Mouse (Mus musculus): Measurements from ENCODE around the gene Arrdc2.

Gene Arrdc2

DNA sequence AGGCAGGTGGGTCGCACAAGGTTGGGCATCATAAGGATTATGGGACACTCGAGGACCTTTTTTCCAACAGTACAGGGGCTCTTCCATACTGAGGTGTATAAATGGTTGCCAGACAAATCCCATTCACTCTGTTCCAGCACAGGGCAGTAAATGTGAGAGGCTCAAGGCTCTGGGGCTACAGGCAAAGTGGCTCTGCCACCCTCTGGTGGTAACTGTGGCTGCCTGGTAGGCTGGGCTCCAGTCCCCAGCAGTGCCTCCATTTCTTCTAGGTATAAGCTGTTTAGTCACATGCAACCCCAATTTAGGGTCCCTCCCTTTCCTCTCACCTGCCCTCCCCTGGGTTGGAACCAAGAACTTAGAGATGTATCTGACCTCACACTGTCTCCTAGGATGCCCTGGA lies 44.1 kb downstream of the Arrdc2 start:
- in situ Hi-C loops (cut with MboI; ENCODE audit: unreplicated experiment in 2 of 2) = no loop called here

DNA sequence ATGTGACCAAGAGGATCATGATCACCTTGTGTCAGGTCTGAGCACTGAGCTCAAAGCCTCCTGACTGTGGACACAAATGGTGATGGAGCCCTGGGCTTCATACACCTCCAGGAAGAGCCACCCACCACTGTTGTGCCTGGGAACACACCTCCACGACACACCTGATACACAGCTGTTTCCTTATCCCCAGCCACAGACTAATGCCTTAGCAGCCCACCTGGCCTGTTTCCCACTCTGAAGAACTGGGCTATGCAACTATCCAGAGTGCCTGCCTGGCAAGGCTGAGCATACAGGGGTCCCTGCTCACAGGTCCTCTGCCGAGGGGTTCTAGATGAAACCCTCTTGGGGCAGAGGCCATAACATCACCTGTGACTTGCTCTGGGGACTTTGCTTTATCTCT lies 45.3 kb downstream of the Arrdc2 start:
- in situ Hi-C loops (cut with MboI; ENCODE audit: unreplicated experiment in 2 of 2) = no loop called here

DNA sequence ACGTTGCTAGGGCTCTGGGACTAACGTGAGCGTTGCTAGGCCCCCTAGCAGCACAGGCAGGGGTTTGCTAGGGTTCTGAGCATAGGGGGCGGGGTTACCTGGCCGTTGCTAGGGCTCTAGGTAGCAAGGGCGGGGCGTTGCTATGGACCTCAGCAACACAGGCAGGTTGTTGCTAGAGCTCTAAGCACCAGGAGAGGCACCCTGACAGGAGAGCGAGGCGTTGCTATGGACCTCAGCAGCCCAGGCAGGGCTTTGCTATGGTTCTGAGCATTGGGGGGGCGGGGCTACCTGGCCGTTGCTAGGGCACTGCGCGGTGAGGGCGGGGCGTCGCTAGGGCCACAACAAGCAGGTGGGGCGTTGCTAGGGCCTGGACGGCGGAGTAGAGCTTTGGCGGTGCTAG lies 46.8 kb downstream of the Arrdc2 start:
- in situ Hi-C loops (cut with MboI; ENCODE audit: unreplicated experiment in 2 of 2) = no loop called here

DNA sequence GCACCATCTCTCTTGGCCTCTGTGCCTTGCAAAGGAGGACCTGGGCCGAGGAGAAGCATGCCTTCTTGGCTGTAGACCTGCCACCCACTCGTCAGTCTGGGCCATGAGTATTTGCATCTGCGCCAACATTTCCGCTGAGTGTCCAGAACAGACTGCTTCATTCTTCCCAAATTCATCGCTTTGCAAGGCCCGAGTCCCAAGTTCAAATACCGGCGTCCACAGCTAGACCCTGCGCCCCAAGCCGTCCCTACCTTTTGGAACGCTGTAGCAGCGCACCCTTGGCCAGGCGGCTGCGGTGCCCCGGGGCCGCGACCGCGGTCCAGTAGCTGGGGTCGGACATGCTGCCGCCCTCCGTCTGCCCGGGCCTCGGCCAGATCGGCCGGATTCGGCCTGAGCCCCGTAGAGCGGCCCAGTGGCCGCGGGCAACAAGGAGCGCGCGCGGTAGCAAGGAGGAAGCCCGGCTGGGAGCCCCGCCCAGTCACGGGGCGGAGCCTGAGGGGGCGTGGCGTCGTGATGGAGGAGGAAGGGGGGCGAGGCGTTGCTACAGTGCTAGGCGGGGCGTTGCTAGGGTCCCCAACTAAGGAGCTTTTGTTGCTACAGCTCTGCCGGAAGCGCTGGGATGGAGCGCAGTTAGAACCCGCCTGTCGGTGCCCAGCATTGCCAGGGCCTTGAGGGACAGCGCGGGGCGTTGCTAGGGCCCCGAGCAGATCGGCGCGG lies 47.4 kb downstream of the Arrdc2 start:
- in situ Hi-C loops (cut with MboI; ENCODE audit: unreplicated experiment in 2 of 2) = no loop called here

DNA sequence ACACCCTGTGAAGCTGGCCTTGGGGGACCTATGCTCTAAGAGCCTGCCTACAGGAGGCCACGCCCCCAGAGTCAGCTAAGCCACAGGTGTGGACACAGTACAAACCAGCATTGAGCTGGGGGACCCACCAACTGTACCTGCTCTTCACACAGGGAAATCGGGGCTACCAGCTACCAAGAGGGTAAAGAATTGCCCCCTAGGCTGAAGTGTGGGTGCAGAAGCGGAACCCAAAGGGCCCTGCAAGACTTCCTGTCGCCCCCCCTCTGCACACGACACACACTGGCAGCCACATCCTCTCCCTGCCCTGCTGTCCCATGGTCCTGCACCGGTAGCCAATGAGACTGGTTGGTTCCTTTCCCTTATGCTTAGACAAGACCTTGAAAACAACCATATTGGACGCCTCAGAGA lies 48.2 kb downstream of the Arrdc2 start:
- in situ Hi-C loops (cut with MboI; ENCODE audit: unreplicated experiment in 2 of 2) = no loop called here

DNA sequence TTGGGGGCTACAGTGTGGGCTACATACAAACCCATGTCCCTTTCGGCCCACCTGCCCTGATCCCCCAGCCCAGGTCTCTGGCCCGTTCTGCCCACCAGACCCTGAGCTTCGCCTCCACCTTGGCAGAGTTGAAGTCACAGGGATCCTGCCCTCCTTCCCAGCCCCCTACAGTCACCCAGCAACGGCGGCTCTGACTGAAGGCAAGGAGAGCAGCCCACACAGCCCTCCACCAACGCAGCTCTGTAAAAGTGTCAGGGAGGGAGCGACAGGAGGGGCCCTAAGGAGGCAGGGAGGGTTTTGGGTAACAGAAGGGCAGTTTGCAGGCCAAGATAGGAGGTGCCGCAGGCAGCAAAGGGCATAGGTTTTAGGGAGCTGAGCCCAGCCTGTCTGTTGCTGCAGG lies 48.7 kb downstream of the Arrdc2 start:
- in situ Hi-C loops (cut with MboI; ENCODE audit: unreplicated experiment in 2 of 2) = no loop called here

DNA sequence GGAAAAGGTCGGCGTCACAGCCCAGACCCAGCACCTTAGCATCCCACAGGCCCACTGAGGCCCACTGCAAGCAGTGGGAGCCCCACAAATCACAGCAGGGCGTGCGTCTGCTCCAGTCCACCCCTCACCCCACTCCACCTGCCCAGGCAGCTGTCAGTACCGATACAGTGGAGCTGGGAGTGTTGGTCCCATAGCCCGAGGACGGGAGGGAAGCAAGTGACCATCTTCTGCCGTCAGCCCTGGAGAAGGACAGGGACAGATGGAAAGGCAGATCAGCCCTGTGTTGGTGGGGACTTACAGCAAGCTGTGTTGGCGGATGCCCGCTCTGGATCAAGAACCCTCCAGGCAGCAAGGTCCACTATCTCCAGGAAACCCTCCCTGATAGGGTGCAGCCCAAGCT lies 50.5 kb downstream of the Arrdc2 start:
- in situ Hi-C loops (cut with MboI; ENCODE audit: unreplicated experiment in 2 of 2) = no loop called here

DNA sequence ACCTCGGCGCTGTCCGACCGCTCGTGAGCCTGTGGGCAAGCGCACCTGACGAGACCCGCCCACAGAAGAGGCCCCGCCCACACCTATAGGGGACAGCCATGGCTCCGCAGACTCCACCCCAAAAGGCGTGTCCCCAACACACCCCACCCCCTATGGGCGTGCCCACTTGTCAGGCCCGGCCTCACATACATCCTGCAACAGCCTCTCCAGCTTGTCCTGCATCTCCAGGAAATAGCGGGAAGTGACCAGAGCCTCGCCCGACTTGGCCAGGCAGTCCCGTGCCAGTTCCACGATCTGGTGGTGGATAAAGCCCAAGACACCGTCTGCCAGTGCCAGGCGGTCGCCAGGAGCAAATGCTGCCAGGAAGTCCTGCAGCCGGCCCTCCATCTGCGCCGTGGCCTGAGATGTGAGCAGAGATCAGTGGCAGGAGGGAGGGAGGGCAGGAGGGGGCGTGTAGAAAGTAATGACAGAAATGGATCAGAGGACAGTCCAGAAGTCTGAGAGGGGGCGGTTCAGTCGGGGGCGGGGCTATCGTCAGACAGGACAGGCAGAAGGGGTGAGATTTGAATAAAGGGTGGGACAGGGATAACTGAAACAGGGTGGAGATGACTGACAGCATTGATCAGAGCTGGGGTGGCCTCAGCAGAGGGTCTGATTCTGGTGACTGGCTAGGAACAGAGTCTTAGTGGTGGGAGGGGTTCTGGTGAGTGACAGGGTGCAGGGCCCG lies 51.4 kb downstream of the Arrdc2 start:
- in situ Hi-C loops (cut with MboI; ENCODE audit: unreplicated experiment in 2 of 2) = no loop called here

DNA sequence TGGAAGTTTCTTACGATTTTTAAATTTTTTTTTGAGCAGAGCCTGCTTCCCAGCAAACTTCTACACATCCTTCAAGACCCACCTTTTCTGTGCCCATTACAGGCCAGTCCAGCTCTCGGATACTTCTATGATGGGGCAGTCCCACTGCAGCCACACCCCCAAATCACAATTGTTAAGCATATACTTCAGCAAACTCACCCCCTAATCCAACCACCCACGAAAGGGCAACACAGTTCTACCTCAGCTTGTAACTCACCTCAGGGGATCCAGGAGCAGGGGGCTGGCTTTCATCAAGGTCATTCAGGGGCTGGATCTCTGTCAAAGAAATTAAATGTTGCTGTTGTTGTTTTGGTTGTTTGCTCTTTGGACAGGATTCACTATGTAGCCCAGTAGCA lies 52.5 kb downstream of the Arrdc2 start:
- in situ Hi-C loops (cut with MboI; ENCODE audit: unreplicated experiment in 2 of 2) = no loop called here

DNA sequence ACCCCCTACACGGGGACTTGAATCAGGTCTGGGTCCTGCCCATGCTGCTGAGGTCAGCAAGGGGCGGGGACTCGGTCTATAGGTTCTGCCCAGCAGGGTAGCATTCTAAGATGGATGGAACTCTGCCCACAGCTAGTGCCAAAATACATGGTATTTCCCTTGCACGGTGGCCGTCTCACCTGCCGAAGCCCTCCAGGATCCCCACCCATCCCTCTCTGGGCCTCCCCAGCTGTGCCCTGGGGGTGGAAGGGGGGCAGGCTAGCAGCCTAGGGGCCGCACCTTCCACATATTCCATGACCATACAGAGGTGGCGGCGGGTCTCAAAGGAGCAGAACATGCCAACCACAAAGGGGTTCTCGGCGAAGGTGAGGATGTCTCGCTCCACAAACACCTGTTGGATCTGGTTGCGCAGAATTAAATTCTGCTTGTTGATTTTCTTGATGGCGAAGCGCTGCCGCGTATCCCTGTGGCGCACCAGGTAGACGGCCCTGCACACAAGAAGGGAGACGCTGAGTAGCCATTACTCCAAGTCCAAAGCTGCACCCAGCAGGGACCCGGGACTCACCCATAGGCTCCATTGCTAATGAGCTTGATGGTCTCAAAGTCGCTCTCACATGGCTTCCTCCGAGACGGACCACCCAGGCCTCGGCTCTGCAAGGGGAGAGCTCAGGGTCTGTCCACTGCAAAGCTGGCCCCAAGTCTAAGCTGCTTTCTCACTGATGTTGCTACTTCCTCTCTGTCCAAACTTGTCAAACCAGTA lies 53.0 kb downstream of the Arrdc2 start:
- in situ Hi-C loops (cut with MboI; ENCODE audit: unreplicated experiment in 2 of 2) = no loop called here

All from v-Abl transformed pro-B cells (cell line).